13 mouse cellular contexts compared by ENCODE assay signal in genomic region chr11:106056819-106057491, GRCm38 (mm10). TPM values are rescaled to one million over a fixed set of nuclear protein-coding genes. Genes with fewer than 3 reads are reported as not detected.
DNase-seq lines count a peak whose midpoint lies in the region; ATAC-seq and TF ChIP-seq lines count a peak whose summit lies in the region.
"Had no signal": no experiment of that assay in that cellular context is flagged by ENCODE, and none has a peak within 500 bp of the region (broad histone marks: within the 10 kb centered on the region; RNA-seq: fewer than 3 reads in every experiment).

No protein-coding gene starts in this region.

- TF ChIP-seq CTCF in thymus, adult 2 months (IDR thresholded peaks at IDR 0.05; ENCODE audit: borderline replicate concordance, control insufficient read depth, extremely low read depth, insufficient read depth, low read length, poor library complexity) = no peak
- no peak for TF ChIP-seq CTCF in forebrain, postnatal 0 days (IDR thresholded peaks at IDR 0.05; ENCODE audit: low read depth)

- no peak for TF ChIP-seq POLR2A in thymus, adult 2 months (IDR thresholded peaks at IDR 0.05; ENCODE audit: control insufficient read depth, extremely low read depth, insufficient read depth, low read length, poor library complexity)

- H3K4me3 ChIP-seq in liver, embryonic 12.5 days = no peak overlapping the region; the same call in 1 of the 2 replicates
- peak overlapping the region; percentile 7; the same call in 1 of the 2 replicates for H3K4me3 ChIP-seq in thymus, adult 2 months (ENCODE audit: control insufficient read depth, insufficient read depth, low read length)
- H3K4me3 ChIP-seq in forebrain, postnatal 0 days (ENCODE audit: low read depth, low read length) = no peak overlapping the region
- H3K4me3 ChIP-seq: forebrain, embryonic 12.5 days; heart, adult 2 months; limb, embryonic 10.5 days; stomach, embryonic 15.5 days had no signal

- H3K27ac ChIP-seq in liver, embryonic 12.5 days = peak overlapping the region; percentile 85
- H3K27ac ChIP-seq in thymus, adult 2 months (ENCODE audit: control insufficient read depth, insufficient read depth, low read length) = peak overlapping the region; percentile 93
- H3K27ac ChIP-seq in forebrain, postnatal 0 days (ENCODE audit: low read depth, low read length) = no peak overlapping the region
- H3K27ac ChIP-seq: heart, adult 2 months; limb, embryonic 10.5 days; stomach, embryonic 15.5 days had no signal

- WGBS in liver, embryonic 12.5 days (ENCODE audit: insufficient replicate concordance) = 29% methylated on average over 8 of the region's 8 CpGs
- WGBS in thymus, adult 2 months = 7% methylated on average over 8 of the region's 8 CpGs
- WGBS in forebrain, postnatal 0 days = 94% methylated on average over 8 of the region's 8 CpGs

- peak overlapping the region; percentile 45; the same call in 1 of the 2 replicates for H3K9ac ChIP-seq in liver, embryonic 12.5 days
- H3K9ac ChIP-seq in forebrain, postnatal 0 days = no peak overlapping the region
- H3K9ac ChIP-seq: forebrain, embryonic 12.5 days; stomach, embryonic 15.5 days had no signal

- H3K9me3 ChIP-seq in liver, embryonic 12.5 days (replicated peaks) = no peaks in the 10 kb centered on the region
- H3K9me3 ChIP-seq in forebrain, postnatal 0 days (ENCODE audit: low read length) = no peaks in the 10 kb centered on the region
- H3K9me3 ChIP-seq: forebrain, embryonic 12.5 days; limb, embryonic 10.5 days; stomach, embryonic 15.5 days had no signal

- peak; percentile 90 for ATAC-seq in CD4-positive, CD25-positive, alpha-beta regulatory T cell, adult 4 months
- ATAC-seq in liver, embryonic 12.5 days = peak; percentile 91
- ATAC-seq in forebrain, postnatal 0 days = no peak

- peak overlapping the region; percentile 59 for H3K4me2 ChIP-seq in liver, embryonic 12.5 days
- H3K4me2 ChIP-seq in forebrain, postnatal 0 days (ENCODE audit: low read depth) = no peak overlapping the region
- H3K4me2 ChIP-seq: forebrain, embryonic 12.5 days; stomach, embryonic 15.5 days had no signal

- H3K27me3 ChIP-seq in liver, embryonic 12.5 days (replicated peaks) = no peaks in the 10 kb centered on the region
- no peaks in the 10 kb centered on the region for H3K27me3 ChIP-seq in thymus, adult 2 months (ENCODE audit: control insufficient read depth, insufficient read depth, low read length)
- H3K27me3 ChIP-seq in forebrain, postnatal 0 days (ENCODE audit: insufficient read depth, low read length) = no peaks in the 10 kb centered on the region
- H3K27me3 ChIP-seq: forebrain, embryonic 12.5 days; stomach, embryonic 15.5 days had no signal

- H3K4me1 ChIP-seq in liver, embryonic 12.5 days = peaks cover 55% of the 10 kb centered on the region
- H3K4me1 ChIP-seq in thymus, adult 2 months (replicated peaks; ENCODE audit: control insufficient read depth, insufficient read depth, low read length) = peaks cover 18% of the 10 kb centered on the region
- no peaks in the 10 kb centered on the region for H3K4me1 ChIP-seq in forebrain, postnatal 0 days (ENCODE audit: insufficient read depth)
- H3K4me1 ChIP-seq: forebrain, embryonic 12.5 days; limb, embryonic 10.5 days; stomach, embryonic 15.5 days had no signal

- H3K36me3 ChIP-seq in liver, embryonic 12.5 days = peaks cover 80% of the 10 kb centered on the region
- H3K36me3 ChIP-seq in thymus, adult 2 months (ENCODE audit: control insufficient read depth, insufficient read depth, low read length) = peaks cover 40% of the 10 kb centered on the region
- H3K36me3 ChIP-seq in forebrain, postnatal 0 days (ENCODE audit: insufficient read depth) = peaks cover 78% of the 10 kb centered on the region

- DNase-seq in c-Kit-positive CD71-positive TER-119-positive erythroid progenitor cells, embryonic 14.5 days (ENCODE audit: low spot score) = peak; percentile 66
- peak; percentile 63 for DNase-seq in thymus, adult 2 months
- no peak for DNase-seq in right cerebral cortex, postnatal 4 days
- DNase-seq in embryo, embryonic 11 days = no peak
- DNase-seq in forebrain, postnatal 0 days = no peak
- DNase-seq: heart, adult 2 months; kidney, adult 8-10 months; lung, postnatal 36 days had no signal

RNA-seq across cellular contexts. Expression of gene Taco1, which starts 8.9 kb away (rescaled TPM):
- polyA plus RNA-seq in CD4-positive, CD25-positive, alpha-beta regulatory T cell, adult 4 months (2017; shearing (Covaris generic)) = 10 to 100 TPM in 1 of 2 experiments, 1 to 10 TPM in 1; 7.4 to 18.0 TPM
- polyA plus RNA-seq in liver, embryonic 12.5 days (2016; fragmentation: Nextera tagmentation; extraction: Ambion mirVana) = 9.6 and 10.6 TPM in 2 replicates
- 14.9 and 18.4 TPM in 2 replicates for polyA plus RNA-seq in thymus, adult 2 months (2012; rRNA removed)
- 17.4 and 18.1 TPM in 2 replicates for total RNA-seq in forebrain, postnatal 0 days (2014; rRNA removed)
- 2.9 and 5.0 TPM in 2 replicates for polyA plus RNA-seq in forebrain, postnatal 0 days (2015; fragmentation: Nextera tagmentation; extraction: Ambion mirVana)

RNA-seq across cellular contexts. Expression of gene Dcaf7, which starts 20.3 kb away (rescaled TPM):
- 10 to 100 TPM; 23.9 to 26.4 TPM for polyA plus RNA-seq in CD4-positive, CD25-positive, alpha-beta regulatory T cell, adult 4 months (2017; shearing (Covaris generic))
- 41.5 and 43.0 TPM in 2 replicates for polyA plus RNA-seq in liver, embryonic 12.5 days (2016; fragmentation: Nextera tagmentation; extraction: Ambion mirVana)
- polyA plus RNA-seq in thymus, adult 2 months (2012; rRNA removed) = 79.1 and 85.0 TPM in 2 replicates
- 150 and 222 TPM in 2 replicates for total RNA-seq in forebrain, postnatal 0 days (2014; rRNA removed)
- 79.1 and 115 TPM in 2 replicates for polyA plus RNA-seq in forebrain, postnatal 0 days (2015; fragmentation: Nextera tagmentation; extraction: Ambion mirVana)

RNA-seq across cellular contexts. Expression of gene Map3k3, which starts 27.5 kb away (rescaled TPM):
- polyA plus RNA-seq in CD4-positive, CD25-positive, alpha-beta regulatory T cell, adult 4 months (2017; shearing (Covaris generic)) = 10 to 100 TPM; 30.1 to 37.1 TPM
- 9.7 and 11.2 TPM in 2 replicates for polyA plus RNA-seq in liver, embryonic 12.5 days (2016; fragmentation: Nextera tagmentation; extraction: Ambion mirVana)
- 45.6 and 46.0 TPM in 2 replicates for polyA plus RNA-seq in thymus, adult 2 months (2012; rRNA removed)
- 29.2 and 32.9 TPM in 2 replicates for total RNA-seq in forebrain, postnatal 0 days (2014; rRNA removed)
- 6.7 and 8.5 TPM in 2 replicates for polyA plus RNA-seq in forebrain, postnatal 0 days (2015; fragmentation: Nextera tagmentation; extraction: Ambion mirVana)

RNA-seq across cellular contexts. Expression of gene Kcnh6, which starts 49.0 kb away (rescaled TPM):
- under 1 TPM in 1 of 2 experiments, not detected in 1; 0.18 TPM for polyA plus RNA-seq in CD4-positive, CD25-positive, alpha-beta regulatory T cell, adult 4 months (2017; shearing (Covaris generic))
- 0.06 and 0.08 TPM in 2 replicates for polyA plus RNA-seq in liver, embryonic 12.5 days (2016; fragmentation: Nextera tagmentation; extraction: Ambion mirVana)
- polyA plus RNA-seq in thymus, adult 2 months (2012; rRNA removed) = 3.9 and 4.3 TPM in 2 replicates
- 0.92 and 2.8 TPM in 2 replicates for total RNA-seq in forebrain, postnatal 0 days (2014; rRNA removed)
- 0.80 and 1.5 TPM in 2 replicates for polyA plus RNA-seq in forebrain, postnatal 0 days (2015; fragmentation: Nextera tagmentation; extraction: Ambion mirVana)
- total RNA-seq: heart, adult 2 months had no signal

Comparison
In these comparisons a context has a peak if more than half of its experiments do, and no peak if none do; other contexts are left out.
1. DNase-seq: peak in c-Kit-positive CD71-positive TER-119-positive erythroid progenitor cells, embryonic 14.5 days (single experiment) and thymus, adult 2 months (single experiment); none in right cerebral cortex, postnatal 4 days (single experiment), embryo, embryonic 11 days (single experiment) and forebrain, postnatal 0 days (single experiment).